Mouse (Mus musculus): ENCODE measurements around the gene Fam160b1.

Fam160b1 gene

DNA sequence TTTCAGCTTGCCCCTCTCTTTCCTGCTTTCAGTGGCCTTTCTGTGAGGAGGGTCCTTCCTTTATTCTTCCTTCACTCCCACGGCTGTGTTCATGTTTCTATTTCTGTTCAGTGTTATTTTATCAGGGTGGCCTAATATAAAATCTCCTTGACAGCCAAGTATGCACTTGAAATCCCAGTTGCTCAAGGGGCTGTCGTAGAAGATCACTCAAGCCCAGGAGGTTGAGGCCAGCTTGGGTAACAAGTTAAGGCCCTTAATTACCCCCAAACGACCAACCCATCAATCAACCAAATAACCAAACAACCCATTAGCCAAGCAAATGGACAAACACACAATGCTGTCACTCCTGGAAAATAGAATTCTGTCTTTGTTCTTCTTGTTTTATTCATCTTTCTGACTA is 62.9 kb downstream of the Fam160b1 start:
- DNase-seq (ENCODE audit: low spot score in 2 of 2) = no peak

DNA sequence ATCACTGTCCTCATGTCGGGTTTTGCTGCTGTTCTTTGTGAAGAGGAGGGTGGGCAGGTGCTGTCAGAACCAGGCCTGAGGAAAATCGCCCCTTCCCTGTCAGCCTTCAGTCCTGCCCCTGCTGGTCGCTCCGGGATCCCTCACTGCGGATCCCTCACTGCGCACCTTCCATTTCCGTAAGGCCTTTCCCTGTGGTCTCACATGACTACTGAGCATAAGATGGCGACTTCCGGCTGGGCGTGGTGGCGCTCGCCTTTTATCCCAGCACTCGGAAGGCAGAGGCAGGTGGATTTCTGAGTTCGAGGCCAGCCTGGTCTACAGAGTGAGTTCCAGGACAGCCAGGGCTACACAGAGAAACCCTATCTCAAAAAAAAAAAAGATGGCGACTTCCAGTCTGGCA is 64.8 kb downstream of the Fam160b1 start:
- DNase-seq (ENCODE audit: low spot score in 2 of 2) = no peak

DNA sequence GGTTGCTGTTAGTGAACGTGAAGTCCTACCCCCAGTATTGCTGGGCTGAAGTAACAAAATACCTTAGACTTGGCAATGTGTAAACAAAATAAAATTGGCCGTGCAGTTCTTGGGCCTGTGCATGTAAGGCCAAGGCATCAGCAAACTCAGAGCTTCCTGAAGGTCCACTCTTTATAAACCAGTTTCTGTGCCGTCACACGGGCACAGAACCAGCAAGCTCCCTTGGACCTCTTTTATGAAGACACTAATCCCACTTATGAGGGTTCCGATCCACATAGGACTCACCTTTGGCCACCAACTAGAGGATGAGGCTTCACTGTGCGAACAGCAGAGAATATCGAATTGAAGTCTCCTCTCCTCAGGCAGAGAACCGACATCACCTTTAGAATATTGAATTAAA is 66.4 kb downstream of the Fam160b1 start:
- no peak for DNase-seq (ENCODE audit: low spot score in 2 of 2)

DNA sequence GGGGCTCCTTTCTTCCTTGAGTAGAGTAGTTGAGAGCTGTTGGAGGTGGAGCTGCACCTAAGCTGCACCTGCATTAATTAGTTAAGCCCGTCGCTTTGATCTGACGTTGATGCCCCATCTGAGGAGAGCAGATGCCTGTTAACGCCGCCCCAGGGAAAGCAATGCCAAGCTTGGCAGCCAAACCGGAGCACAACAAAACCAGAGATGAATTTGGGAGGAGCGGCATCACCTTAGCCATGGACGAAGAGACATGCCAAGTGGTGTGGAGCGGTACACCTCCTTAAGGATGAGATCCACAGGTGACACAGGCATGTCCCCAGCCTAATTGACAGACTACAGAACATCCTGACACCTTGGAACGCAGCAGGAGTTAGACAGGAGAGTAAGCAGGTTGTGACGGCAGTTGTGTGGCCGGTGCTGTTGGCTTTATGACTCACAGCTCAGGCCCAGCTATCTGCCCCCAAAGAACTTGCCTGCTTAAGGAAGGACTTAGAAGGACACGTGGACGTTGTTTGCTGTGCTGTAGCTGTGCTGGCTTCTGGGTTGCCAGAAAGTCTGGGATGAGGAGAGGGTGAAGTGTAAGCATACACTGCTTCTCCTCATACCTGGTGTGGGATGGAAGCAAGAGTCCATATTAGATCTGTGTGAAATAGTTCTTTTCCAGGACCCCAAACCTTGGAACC is 67.4 kb downstream of the Fam160b1 start:
- no peak for DNase-seq (ENCODE audit: low spot score in 2 of 2)

DNA sequence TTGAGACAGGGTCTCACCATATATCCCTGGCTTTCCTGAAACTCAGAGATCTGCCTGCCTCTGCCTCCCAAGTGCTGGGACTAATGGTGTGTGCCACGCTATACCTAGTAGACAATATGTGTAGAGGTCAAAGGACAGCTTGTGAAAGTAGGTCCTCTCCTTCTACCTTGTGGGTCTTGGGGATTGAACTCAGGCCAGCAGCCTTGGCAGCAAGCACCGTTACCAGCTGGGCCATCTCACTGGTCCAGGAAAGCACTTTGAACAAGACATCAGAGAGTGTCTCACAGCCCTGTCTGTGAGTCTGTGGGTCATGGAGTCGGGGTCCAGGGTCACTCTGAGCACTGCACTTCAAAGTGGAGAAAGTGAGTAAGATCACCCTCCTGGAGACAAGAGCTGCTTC is 68.2 kb downstream of the Fam160b1 start:
- DNase-seq (ENCODE audit: low spot score in 2 of 2) = no peak

DNA sequence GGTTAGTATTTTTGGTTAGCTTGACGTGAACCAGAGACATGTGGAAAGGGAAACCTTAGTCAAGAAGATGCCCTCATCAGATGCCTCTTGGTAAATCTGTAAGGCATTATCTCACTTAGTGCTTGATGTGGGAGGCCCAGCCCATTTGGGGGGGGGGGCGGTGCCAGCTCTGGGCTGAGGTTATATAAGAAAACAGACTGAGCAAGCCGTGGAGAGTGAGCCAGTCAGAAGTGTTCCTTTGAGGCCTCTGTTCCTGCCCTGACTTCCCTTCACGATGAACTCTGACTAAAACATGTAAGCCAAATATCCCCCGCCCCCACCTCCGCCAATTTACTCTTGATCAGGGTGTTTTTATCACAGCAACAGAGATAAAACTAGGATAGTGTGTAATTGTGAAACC is 69.4 kb downstream of the Fam160b1 start:
- DNase-seq (ENCODE audit: low spot score in 2 of 2) = no peak

DNA sequence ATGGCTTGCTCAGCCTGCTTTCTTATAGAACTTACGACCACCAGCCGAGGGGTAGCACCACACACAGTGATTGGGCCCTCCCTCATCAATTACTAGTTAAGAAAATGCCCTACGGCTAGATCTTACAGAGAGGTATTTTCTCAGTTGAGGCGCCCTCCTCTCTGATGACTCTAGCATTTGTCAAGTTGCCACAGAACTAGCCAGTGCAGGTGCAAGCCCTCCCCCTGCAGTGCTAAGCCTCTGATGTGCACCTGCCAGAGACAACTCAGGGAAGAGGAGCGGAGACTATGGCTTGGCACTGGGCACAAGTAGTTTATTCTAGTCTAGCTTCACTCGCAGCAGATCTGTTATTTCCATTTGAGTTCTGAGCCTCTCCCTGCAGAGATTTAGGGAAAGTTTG is 71.0 kb downstream of the Fam160b1 start:
- DNase-seq (ENCODE audit: low spot score in 2 of 2) = no peak

DNA sequence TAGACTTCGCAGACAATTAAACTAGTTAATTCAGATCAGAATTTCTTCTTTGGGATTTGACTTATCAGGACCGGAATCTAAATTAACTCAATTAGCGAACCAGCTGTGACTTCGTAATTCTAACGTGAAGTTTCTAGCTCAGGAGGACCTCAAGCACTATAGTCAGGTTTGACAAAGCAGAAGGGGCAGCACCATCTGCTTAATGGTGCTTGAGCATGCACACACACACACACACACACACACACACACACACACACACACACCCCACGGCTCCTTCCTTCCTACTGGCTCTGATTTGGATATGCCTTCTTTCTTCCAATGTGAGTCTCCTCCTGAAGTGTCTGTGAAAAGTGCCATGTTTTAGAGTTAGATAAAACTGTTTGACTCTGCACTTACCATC is 73.5 kb downstream of the Fam160b1 start:
- DNase-seq (ENCODE audit: low spot score in 2 of 2) = no peak

DNA sequence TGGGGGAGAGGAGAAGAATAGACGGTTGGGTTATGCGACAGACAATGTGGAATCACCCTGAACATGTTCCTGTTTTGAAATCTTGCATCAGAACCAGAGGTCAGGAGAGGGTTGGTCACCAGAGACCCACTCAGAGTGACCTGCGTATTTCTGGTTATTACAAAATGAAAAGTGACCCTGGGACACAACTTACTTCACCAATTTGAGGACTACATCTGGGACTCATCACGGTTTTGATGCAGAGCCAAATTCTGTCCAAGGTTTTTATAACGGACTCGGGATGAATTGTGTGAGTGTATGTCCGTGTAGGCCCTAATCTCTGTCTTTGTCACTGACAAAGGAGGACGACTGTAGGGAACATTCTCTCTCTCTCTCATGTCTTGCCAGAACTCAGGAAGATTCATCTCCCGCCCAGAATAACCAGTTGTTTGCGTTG is 76.1 kb downstream of the Fam160b1 start:
- DNase-seq (ENCODE audit: low spot score in 2 of 2) = no peak

DNA sequence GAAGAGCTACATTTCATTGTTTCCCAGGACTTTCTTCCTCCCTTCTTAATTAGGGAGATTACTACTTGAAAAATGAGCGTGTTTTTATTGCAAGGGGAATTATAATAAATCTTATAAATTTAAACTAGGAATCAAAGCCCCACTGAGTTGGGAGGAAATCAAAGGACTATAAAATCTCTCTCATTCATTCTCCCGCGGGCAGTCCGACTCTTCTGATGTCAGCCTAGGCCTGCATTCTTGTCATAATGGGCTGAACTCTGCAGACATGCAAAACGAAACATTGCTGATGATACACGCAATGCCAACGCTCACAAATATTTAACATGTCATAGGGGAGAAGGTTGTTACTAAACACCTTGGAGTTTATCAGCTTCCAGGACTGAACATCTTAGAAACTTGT is 76.6 kb downstream of the Fam160b1 start:
- DNase-seq (ENCODE audit: low spot score in 2 of 2) = no peak

All from frontal cortex, postnatal 14 days (tissue).